Mouse (Mus musculus): ENCODE data around the gene Gnb5. TPM values are rescaled to one million over a fixed set of nuclear protein-coding genes. Genes with fewer than 3 reads are reported as not detected.

The Gnb5 gene
- 7.2 TPM for polyA plus RNA-seq (2012; fragmentation: generic; extraction: Trizol)
- long read RNA-seq, experiment 1, transcript Gnb5-206 (11 exons, 2,105 nt): major isoform, 27 of 34 reads
- long read RNA-seq, experiment 1, partial matches to known transcripts: 2 of 34 reads
- long read RNA-seq, experiment 1, other reads (novel, unspliced or antisense): 5 of 34 reads
- long read RNA-seq, experiment 2, transcript Gnb5-206 (11 exons, 2,105 nt): major isoform, 81 of 85 reads
- long read RNA-seq, experiment 2, partial matches to known transcripts: 1 of 85 reads
- long read RNA-seq, experiment 2, other reads (novel, unspliced or antisense): 3 of 85 reads

GRCm38 (mm10) chr9:75306126-75306898, at the start of gene Gnb5:
Gene Gnb5 (plus strand): TSS chr9:75306288.
- TF ChIP-seq CEBPB (IDR thresholded peaks at IDR 0.05; ENCODE audit: low read depth) (no peak), FOSL1 (IDR thresholded peaks at IDR 0.05; ENCODE audit: insufficient read depth, low read length, poor library complexity, severe bottlenecking) (no peak), MYOG (IDR thresholded peaks at IDR 0.05; ENCODE audit: control insufficient read depth, extremely low read depth, insufficient read length) (no peak), CTCF (IDR thresholded peaks at IDR 0.05; ENCODE audit: control insufficient read depth, insufficient read depth, insufficient read length) (no peak), USF1 (IDR thresholded peaks at IDR 0.05; ENCODE audit: low read depth) (no peak), MAX (IDR thresholded peaks at IDR 0.05) (no peak), MYOD1 (IDR thresholded peaks at IDR 0.05; ENCODE audit: control insufficient read depth, insufficient read length, low read depth) (no peak)
- no peaks in the 10 kb centered on the region for H3K36me3 ChIP-seq (ENCODE audit: control insufficient read depth, insufficient read depth)
- no peaks in the 10 kb centered on the region for H3K27me3 ChIP-seq (ENCODE audit: control insufficient read depth, insufficient read depth, insufficient read length)
- no peak within 1 kb of the TSS for H3K4me3 ChIP-seq (ENCODE audit: insufficient read depth, poor library complexity, severe bottlenecking)
- H3K79me3 ChIP-seq (ENCODE audit: low read depth): no peaks in the 10 kb centered on the region
- H3ac ChIP-seq (ENCODE audit: control insufficient read depth, insufficient read length, low read depth): no peak within 1 kb of the TSS
- H3K79me2 ChIP-seq (ENCODE audit: control insufficient read depth, insufficient read depth): no peaks in the 10 kb centered on the region

- Histone ChIP-seq H3K4me3 (ENCODE audit: insufficient read depth, poor library complexity, severe bottlenecking) (no peak overlapping the region), H3K27me3 (ENCODE audit: control insufficient read depth, insufficient read depth, insufficient read length) (no peaks in the 10 kb centered on the region), H3K36me3 (ENCODE audit: control insufficient read depth, insufficient read depth) (no peaks in the 10 kb centered on the region), H3ac (ENCODE audit: control insufficient read depth, insufficient read length, low read depth) (no peak overlapping the region), H3K79me3 (ENCODE audit: low read depth) (no peaks in the 10 kb centered on the region), H3K79me2 (ENCODE audit: control insufficient read depth, insufficient read depth) (no peaks in the 10 kb centered on the region)
- TF ChIP-seq MYOD1 (IDR thresholded peaks at IDR 0.05; ENCODE audit: control insufficient read depth, insufficient read length, low read depth) (no peak), CTCF (IDR thresholded peaks at IDR 0.05; ENCODE audit: control insufficient read depth, insufficient read depth, insufficient read length) (no peak), CEBPB (IDR thresholded peaks at IDR 0.05; ENCODE audit: low read depth) (no peak), FOSL1 (IDR thresholded peaks at IDR 0.05; ENCODE audit: insufficient read depth, low read length, poor library complexity, severe bottlenecking) (no peak), USF1 (IDR thresholded peaks at IDR 0.05; ENCODE audit: low read depth) (no peak), MAX (IDR thresholded peaks at IDR 0.05) (no peak), MYOG (IDR thresholded peaks at IDR 0.05; ENCODE audit: control insufficient read depth, extremely low read depth, insufficient read length) (no peak)
These were observed 47.3 kb upstream of the Gnb5 start for GRCm38 (mm10) chr9:75258792-75259191.

GRCm38 (mm10) chr9:75259656-75260055, 46.4 kb upstream of the Gnb5 start:
- no peak overlapping the region for H3K4me3 ChIP-seq (ENCODE audit: insufficient read depth, poor library complexity, severe bottlenecking)
- TF ChIP-seq USF1 (IDR thresholded peaks at IDR 0.05; ENCODE audit: low read depth): no peak
- no peak for TF ChIP-seq CTCF (IDR thresholded peaks at IDR 0.05; ENCODE audit: control insufficient read depth, insufficient read depth, insufficient read length)
- no peak for TF ChIP-seq FOSL1 (IDR thresholded peaks at IDR 0.05; ENCODE audit: insufficient read depth, low read length, poor library complexity, severe bottlenecking)
- no peak for TF ChIP-seq MYOG (IDR thresholded peaks at IDR 0.05; ENCODE audit: control insufficient read depth, extremely low read depth, insufficient read length)
- TF ChIP-seq MAX (IDR thresholded peaks at IDR 0.05): no peak
- TF ChIP-seq MYOD1 (IDR thresholded peaks at IDR 0.05; ENCODE audit: control insufficient read depth, insufficient read length, low read depth): no peak
- no peak for TF ChIP-seq CEBPB (IDR thresholded peaks at IDR 0.05; ENCODE audit: low read depth)
- H3K79me3 ChIP-seq (ENCODE audit: low read depth): no peaks in the 10 kb centered on the region
- H3K79me2 ChIP-seq (ENCODE audit: control insufficient read depth, insufficient read depth): no peaks in the 10 kb centered on the region
- no peaks in the 10 kb centered on the region for H3K36me3 ChIP-seq (ENCODE audit: control insufficient read depth, insufficient read depth)
- no peak overlapping the region for H3ac ChIP-seq (ENCODE audit: control insufficient read depth, insufficient read length, low read depth)
- H3K27me3 ChIP-seq (ENCODE audit: control insufficient read depth, insufficient read depth, insufficient read length): no peaks in the 10 kb centered on the region

GRCm38 (mm10) chr9:75261332-75261872, 44.7 kb upstream of the Gnb5 start:
- Histone ChIP-seq H3K27me3 (ENCODE audit: control insufficient read depth, insufficient read depth, insufficient read length) (no peaks in the 10 kb centered on the region), H3K4me3 (ENCODE audit: insufficient read depth, poor library complexity, severe bottlenecking) (no peak overlapping the region), H3ac (ENCODE audit: control insufficient read depth, insufficient read length, low read depth) (no peak overlapping the region), H3K79me3 (ENCODE audit: low read depth) (no peaks in the 10 kb centered on the region), H3K36me3 (ENCODE audit: control insufficient read depth, insufficient read depth) (no peaks in the 10 kb centered on the region), H3K79me2 (ENCODE audit: control insufficient read depth, insufficient read depth) (no peaks in the 10 kb centered on the region)
- TF ChIP-seq FOSL1 (IDR thresholded peaks at IDR 0.05; ENCODE audit: insufficient read depth, low read length, poor library complexity, severe bottlenecking) (no peak), MYOD1 (IDR thresholded peaks at IDR 0.05; ENCODE audit: control insufficient read depth, insufficient read length, low read depth) (no peak), USF1 (IDR thresholded peaks at IDR 0.05; ENCODE audit: low read depth) (no peak), MAX (IDR thresholded peaks at IDR 0.05) (no peak), MYOG (IDR thresholded peaks at IDR 0.05; ENCODE audit: control insufficient read depth, extremely low read depth, insufficient read length) (no peak), CEBPB (IDR thresholded peaks at IDR 0.05; ENCODE audit: low read depth) (no peak), CTCF (IDR thresholded peaks at IDR 0.05; ENCODE audit: control insufficient read depth, insufficient read depth, insufficient read length) (no peak)

GRCm38 (mm10) chr9:75262235-75262826, 43.8 kb upstream of the Gnb5 start:
- Histone ChIP-seq H3ac (ENCODE audit: control insufficient read depth, insufficient read length, low read depth) (no peak overlapping the region), H3K36me3 (ENCODE audit: control insufficient read depth, insufficient read depth) (no peaks in the 10 kb centered on the region), H3K79me2 (ENCODE audit: control insufficient read depth, insufficient read depth) (no peaks in the 10 kb centered on the region), H3K79me3 (ENCODE audit: low read depth) (no peaks in the 10 kb centered on the region), H3K27me3 (ENCODE audit: control insufficient read depth, insufficient read depth, insufficient read length) (no peaks in the 10 kb centered on the region), H3K4me3 (ENCODE audit: insufficient read depth, poor library complexity, severe bottlenecking) (no peak overlapping the region)
- TF ChIP-seq MYOD1 (IDR thresholded peaks at IDR 0.05; ENCODE audit: control insufficient read depth, insufficient read length, low read depth): no peak
- TF ChIP-seq FOSL1 (IDR thresholded peaks at IDR 0.05; ENCODE audit: insufficient read depth, low read length, poor library complexity, severe bottlenecking): no peak
- TF ChIP-seq MYOG (IDR thresholded peaks at IDR 0.05; ENCODE audit: control insufficient read depth, extremely low read depth, insufficient read length): no peak
- no peak for TF ChIP-seq CTCF (IDR thresholded peaks at IDR 0.05; ENCODE audit: control insufficient read depth, insufficient read depth, insufficient read length)
- no peak for TF ChIP-seq CEBPB (IDR thresholded peaks at IDR 0.05; ENCODE audit: low read depth)
- TF ChIP-seq MAX (IDR thresholded peaks at IDR 0.05): no peak
- TF ChIP-seq USF1 (IDR thresholded peaks at IDR 0.05; ENCODE audit: low read depth): no peak

All from C2C12 (cell line).